Mouse (Mus musculus) thymus, postnatal 36 days (tissue): ENCODE data around the gene Aqp11.

Source experiments
- DNase-seq, 2 experiments: peaks; one replicate each; pipeline ENCODE4 v3.0.0; 2022; ENCODE audit warnings: mixed read lengths in 2 of 2

Aqp11 gene

GRCm38 (mm10) chr7:97737638-97738456 lies at the start of gene Aqp11:
TSS of gene Aqp11 (minus strand) at chr7:97738289.
- peak; percentile 92 to 96 for DNase-seq

GRCm38 (mm10) chr7:97783523-97783922 lies 45.4 kb upstream of the Aqp11 start:
- DNase-seq, result no peak

GRCm38 (mm10) chr7:97781496-97781895 lies 43.4 kb upstream of the Aqp11 start:
- no peak for DNase-seq

- no peak for DNase-seq
Measured at GRCm38 (mm10) chr7:97780815-97781214, 42.7 kb upstream of the Aqp11 start.

- no peak for DNase-seq
Measured at GRCm38 (mm10) chr7:97780222-97780621, 42.1 kb upstream of the Aqp11 start.

GRCm38 (mm10) chr7:97777191-97777590 lies 39.1 kb upstream of the Aqp11 start:
- no peak for DNase-seq

GRCm38 (mm10) chr7:97775923-97776322 lies 37.8 kb upstream of the Aqp11 start:
- no peak for DNase-seq

- no peak for DNase-seq
Measured at GRCm38 (mm10) chr7:97775380-97775779, 37.3 kb upstream of the Aqp11 start.

GRCm38 (mm10) chr7:97770841-97771620 lies 32.9 kb upstream of the Aqp11 start:
- no peak for DNase-seq

GRCm38 (mm10) chr7:97769020-97769419 lies 30.9 kb upstream of the Aqp11 start:
- no peak for DNase-seq

GRCm38 (mm10) chr7:97767841-97768240 lies 29.8 kb upstream of the Aqp11 start:
- no peak for DNase-seq

GRCm38 (mm10) chr7:97766406-97767166 lies 28.5 kb upstream of the Aqp11 start:
- DNase-seq, result no peak

GRCm38 (mm10) chr7:97765963-97766347 lies 27.9 kb upstream of the Aqp11 start:
- no peak for DNase-seq

- no peak for DNase-seq
Measured at GRCm38 (mm10) chr7:97765181-97765962, 27.3 kb upstream of the Aqp11 start.

GRCm38 (mm10) chr7:97764591-97764990 lies 26.5 kb upstream of the Aqp11 start:
- DNase-seq, result no peak

GRCm38 (mm10) chr7:97756967-97757881 lies 19.1 kb upstream of the Aqp11 start:
- DNase-seq, result no peak

- DNase-seq, result peak; percentile 50 to 64
Measured at GRCm38 (mm10) chr7:97749207-97750190, 11.4 kb upstream of the Aqp11 start.

GRCm38 (mm10) chr7:97748527-97749206 lies 10.6 kb upstream of the Aqp11 start:
- DNase-seq, result peak in 1 of 2 experiments; percentile 52

- DNase-seq, result peak; percentile 84
Measured at GRCm38 (mm10) chr7:97747787-97748497, 9.9 kb upstream of the Aqp11 start.
